Mouse (Mus musculus): ENCODE data around the gene Zcchc14.

Gene Zcchc14

GRCm38 (mm10) chr8:121663101-121663500, 10.4 kb upstream of the Zcchc14 start:
- DNase-seq = no peak

DNA sequence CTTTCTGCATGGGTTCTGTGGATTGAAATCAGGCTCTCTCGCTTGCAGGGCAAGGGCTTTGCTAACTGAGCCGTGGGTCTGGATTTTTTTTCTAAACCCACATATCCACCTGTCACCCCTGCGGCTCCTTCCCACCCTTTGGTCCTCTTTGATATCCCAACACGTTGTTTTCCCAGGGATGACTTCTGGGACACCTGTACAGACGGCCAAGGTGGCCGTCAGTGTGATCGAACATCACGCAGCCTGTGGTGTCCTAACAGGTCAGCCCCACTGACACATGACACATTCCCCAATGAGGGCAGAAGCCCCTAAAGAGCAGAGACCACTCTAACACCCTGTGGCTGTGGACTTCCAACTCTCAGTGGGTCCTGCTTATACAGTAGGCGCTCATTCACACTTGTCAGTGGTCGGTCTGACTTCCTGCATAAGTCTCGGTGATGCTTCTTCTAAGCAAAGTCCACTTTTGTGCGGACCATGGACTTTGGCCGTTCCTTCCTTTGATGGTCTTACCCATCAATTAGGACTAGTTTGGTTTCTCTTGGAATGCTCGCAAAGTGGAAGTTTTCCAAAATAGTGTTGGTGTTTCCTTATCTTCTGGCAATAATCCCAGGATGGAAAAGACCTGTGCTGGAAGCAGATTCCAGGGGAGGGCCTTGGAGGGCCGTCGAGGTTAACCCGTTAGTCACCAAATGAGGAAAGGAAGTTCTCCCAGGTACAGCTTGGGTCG, 9.1 kb upstream of the Zcchc14 start:
- DNase-seq = no peak

GRCm38 (mm10) chr8:121660602-121661001, 7.9 kb upstream of the Zcchc14 start:
- no peak for DNase-seq

DNA sequence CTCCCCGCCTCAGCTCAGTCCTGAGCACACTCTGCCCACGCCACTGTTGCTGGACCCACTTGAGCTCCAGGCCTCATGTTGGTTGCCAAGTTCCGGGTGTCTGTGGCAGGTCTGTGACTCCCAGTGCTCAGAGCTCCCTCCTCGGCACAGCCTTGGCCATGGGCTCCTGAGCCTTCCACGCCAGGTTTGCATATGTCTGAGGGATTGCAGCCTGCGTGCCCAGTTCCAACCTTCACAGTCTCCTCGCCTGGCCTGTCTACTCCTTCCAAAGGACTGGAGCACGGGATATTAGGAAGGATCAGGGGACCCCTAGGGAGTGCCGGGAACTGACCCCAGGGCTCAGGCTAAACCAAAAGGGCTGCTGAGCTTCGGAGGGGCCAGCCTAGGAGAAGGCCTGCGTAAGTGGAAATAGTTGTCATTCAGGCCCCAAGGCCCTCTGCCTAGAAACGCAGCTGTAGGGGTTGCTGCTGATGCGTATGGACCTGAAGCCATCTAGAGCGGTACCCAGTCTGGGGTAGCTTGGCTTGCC, 2.3 kb upstream of the Zcchc14 start:
- DNase-seq = no peak

- DNase-seq = no peak
Measured at GRCm38 (mm10) chr8:121654131-121654530, 1.4 kb upstream of the Zcchc14 start.

- DNase-seq = no peak
Measured at GRCm38 (mm10) chr8:121653340-121654019, 779 bp upstream of the Zcchc14 start.

GRCm38 (mm10) chr8:121651874-121652361, 783 bp downstream of the Zcchc14 start:
- DNase-seq = no peak

DNA sequence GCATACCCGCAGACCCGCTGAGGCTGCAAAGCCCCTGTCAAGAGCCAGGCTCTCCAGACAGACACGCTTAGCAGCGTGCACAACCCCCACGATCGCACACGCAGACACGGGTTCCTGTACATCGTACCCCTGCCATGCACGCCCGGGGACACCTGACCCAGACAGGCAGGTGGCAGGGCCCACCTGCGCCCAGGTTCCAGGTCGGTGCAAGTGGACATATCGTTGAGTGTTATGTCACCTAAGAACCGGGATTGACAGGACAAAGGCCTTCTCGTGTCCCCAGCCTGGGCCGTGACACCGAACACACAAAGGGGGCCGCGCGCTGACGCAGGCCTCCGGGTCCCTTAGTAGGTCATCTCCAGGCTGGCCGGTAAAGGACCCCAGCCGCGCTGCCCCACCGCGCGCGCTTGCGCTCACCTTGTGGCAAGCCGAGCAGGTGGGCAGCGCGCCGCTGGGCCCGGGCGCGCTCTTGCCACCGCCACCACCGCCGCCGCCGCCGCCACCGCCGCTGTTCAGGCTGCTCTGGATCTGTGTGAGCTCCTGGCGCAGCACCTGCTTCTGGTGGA, 1.3 kb downstream of the Zcchc14 start:
- DNase-seq = no peak

GRCm38 (mm10) chr8:121650389-121651307, 2.1 kb downstream of the Zcchc14 start:
- DNase-seq = no peak

DNA sequence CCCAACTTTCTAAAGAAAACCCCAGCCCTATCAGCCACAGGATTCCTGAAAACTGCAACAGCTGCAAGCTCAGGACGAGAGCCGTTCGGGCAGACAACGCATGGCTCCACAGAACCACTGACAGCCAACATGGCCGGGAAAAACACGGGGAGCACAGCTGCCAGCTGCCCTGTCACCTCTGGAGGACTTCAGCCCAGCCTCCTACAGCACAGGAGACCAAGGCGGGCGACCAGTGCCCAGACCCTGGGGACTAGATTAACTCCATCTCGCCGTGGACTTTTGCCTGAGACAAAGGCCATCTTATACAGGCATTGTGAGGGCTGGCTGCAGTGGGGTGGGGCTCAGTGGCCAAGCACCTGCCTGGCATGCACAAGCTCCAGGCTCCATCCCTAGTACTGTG, 2.8 kb downstream of the Zcchc14 start:
- no peak for DNase-seq

- DNase-seq = no peak
Measured at GRCm38 (mm10) chr8:121649423-121649822, 3.3 kb downstream of the Zcchc14 start.

- DNase-seq = no peak
Measured at GRCm38 (mm10) chr8:121648451-121648850, 4.2 kb downstream of the Zcchc14 start.

DNA sequence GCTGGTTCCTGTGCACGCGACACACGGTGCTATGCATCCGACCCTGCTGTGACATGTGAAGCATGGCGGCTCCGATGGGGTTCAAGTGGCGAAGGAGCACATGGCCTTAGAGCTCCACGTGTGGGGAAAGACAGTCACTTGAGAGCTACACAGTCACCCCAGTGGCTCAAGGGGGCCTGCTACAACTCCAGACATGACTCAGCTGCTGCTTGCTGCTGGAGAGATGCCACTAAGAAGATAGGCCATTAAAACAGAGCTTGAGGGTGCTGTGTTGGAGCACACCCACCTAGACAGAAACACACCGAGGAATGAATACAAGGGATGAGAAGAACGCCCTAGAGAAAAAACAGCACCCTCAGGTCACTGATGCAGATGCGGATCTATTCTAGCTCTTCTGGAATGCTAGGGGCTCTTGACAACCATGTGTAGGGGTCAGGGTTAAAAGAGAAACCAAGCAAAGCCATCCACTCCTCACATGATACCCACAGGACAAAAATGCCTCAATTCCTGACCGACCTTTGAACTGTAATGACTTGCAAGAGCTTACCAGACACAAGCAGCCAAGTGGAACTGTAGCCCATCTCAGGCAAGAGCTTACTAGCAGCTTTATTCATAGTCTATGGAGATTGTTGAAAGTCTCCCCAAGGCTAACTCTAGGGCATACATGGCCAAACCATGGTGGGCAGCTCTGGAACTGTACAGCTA, 5.0 kb downstream of the Zcchc14 start:
- DNase-seq = no peak

DNA sequence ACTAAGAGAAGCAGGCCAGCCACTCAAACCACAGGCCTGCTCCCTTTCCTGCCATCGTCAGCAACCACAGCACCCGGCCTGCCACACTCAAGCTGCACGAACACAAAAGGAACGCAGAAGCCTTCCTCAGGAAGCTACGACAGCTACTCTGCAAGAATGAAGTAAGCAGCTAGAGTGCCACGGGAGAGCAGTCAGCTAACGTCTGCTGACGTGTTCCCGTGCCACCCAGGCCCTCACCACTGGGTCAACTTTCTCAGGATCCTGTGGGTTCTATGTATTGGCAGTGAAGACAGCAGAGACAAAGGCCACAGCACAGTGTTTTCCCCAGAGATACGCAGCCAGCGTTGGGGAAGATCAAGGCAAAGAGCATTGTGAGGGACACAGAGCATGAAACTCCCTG, 9.3 kb downstream of the Zcchc14 start:
- DNase-seq = no peak

DNA sequence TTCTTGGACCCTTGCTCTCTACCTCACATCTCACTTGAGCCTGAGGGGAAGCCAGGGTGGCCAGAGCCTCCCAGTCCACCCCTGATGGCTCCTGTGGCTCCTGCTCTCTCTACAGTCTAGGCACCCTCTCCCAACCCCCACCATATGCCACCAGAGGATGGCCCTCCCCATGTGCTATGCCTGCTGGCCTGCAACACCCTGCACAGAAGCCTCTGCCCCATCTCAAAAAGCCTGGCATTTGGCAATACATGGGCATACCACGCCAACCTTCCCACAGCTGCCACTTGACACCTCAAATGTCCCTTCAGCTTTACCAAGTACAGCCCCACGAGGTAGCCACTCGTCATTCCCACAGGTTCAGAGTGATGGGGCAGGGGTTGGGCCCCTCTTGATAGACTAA, 9.9 kb downstream of the Zcchc14 start:
- no peak for DNase-seq

GRCm38 (mm10) chr8:121636180-121636579, 16.5 kb downstream of the Zcchc14 start:
- DNase-seq = no peak

GRCm38 (mm10) chr8:121635534-121635933, 17.2 kb downstream of the Zcchc14 start:
- no peak for DNase-seq

DNA sequence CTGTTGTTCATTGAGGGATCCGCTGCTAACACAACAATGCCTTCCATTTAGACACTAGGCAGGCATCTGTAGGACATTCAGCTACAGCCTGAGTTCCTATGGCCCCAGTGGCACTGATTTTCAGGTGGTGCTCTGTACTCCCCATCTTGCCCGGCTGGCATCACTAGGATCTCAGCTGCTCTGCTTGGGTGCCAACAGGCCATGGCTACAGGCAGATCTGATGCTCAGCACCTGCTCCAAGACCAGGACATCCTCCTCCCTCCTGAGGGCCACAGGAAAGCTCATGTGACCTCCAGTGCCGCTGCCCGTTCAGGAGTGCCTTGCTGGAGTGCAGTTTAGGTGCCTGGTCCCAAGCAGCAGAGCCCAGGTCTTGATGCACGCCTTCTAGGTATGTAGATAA, 20.3 kb downstream of the Zcchc14 start:
- DNase-seq = no peak

DNA sequence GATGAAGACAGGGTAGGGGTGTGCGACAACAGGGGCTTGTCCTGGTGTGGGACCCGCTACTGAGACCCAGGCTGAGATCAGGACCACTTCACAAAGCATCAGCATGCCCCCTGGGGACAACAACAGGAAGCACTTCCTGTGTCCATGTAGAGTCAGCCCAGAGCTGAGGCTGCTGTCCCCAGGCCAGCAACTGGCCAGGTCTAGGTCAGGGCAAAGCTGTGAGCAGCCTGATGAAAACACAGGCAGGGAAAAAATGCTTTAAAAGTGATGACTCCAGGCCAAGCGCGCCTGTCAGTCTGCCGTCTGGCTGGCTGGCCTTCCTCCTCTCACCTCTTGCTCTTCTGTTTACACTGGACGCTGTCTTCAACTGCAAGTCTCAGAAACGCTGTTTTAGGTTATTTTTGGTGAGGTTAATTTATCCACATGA, 21.0 kb downstream of the Zcchc14 start:
- no peak for DNase-seq

DNA sequence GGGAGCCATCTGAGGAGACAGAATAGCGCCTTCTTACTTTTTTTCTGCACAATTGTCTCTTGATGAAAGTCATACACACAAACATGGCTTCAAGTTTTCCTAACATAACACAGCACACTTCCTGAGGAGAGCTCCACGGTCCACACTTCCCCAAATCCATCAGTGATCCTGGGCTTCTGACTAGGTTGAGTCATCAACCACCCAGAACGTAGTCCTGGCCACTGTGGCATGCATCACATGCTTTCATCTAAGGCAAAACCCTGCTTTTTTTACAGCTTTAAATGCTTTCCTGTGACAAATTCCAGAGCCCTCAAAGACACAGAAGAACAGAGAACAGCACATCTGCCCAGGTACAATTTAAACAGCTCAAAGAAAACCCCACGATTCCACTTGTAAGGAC, 24.0 kb downstream of the Zcchc14 start:
- no peak for DNase-seq

DNA sequence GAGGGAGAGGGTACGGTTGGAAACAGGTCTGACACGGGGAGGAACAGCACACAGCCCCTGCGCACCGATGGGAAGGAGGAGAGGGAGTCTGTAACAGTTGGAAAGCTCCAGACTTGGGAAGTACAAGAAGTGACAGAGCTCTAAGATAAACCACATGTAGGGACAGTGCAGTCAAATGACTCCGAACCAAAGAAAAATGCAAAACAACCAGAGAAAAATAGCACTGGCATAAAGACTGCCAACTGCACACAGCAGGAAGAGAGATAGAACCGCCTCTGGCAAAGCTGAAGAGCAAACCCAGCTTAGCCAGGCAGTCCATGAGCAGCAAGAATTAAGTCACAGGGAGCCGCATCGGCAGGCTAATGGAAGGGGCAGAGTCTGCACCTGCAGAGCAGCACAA, 29.7 kb downstream of the Zcchc14 start:
- DNase-seq = no peak

- DNase-seq = no peak
Measured at GRCm38 (mm10) chr8:121621879-121622278, 30.8 kb downstream of the Zcchc14 start.

All from B cell, adult 2 months (primary cell).